Mouse (Mus musculus) cerebellum, postnatal 4 days (tissue): ENCODE data around the gene Htr1f.
"Not testable (repeated sequence)": the region's sequence is repeated elsewhere in the genome, so short reads cannot be mapped to it uniquely, and the experiment has no call there.

Source experiments
- DNase-seq, 2 experiments: peaks; one replicate each; pipeline ENCODE4 v3.0.0; 2022; ENCODE audit warnings: low spot score in 2 of 2, mixed read lengths in 1 of 2

Htr1f gene

GRCm38 (mm10) chr16:65105184-65105931 is at the start of gene Htr1f:
Gene Htr1f (minus strand): TSS chr16:65105854.
- DNase-seq, result peak in 1 of 2 experiments; percentile 4

DNA sequence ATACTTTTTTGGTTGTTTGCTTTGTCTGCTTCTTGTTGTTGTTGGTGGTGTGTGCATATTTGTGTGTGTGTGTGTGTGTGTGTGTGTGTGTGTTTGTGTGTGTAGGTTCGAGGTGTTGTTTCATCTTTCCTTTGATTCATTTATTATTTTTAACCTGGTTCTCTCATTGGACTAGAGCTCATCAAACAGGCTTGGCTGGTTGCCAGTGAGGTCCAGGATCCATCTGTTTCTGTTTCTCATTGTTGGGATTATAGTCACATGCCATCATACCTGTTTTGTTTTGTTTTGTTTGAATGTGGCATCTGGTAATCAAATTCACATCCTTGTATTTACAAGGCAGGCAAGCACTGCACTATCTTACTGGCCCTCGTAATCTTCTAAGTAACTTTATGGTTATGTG is 34.1 kb upstream of the Htr1f start:
- no peak for DNase-seq

DNA sequence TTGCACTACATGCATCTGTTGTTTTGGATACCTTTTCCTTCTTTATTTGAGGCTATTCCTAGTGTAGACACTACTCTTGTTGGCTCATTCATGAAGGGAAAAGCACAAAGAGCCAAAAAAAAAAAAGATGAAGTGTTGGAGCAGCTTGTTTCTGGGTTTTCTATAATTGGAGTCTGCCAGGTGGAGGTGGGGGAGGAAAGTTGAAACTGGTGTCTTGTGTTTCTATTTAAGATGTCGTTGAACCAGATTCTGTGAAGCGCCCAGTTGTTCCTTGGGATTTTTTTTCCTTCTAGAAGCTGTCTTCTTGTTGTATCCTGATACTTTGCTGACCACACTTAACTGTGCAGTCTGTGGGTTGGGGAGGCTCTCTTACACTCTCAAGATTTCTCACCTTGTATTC is 23.7 kb upstream of the Htr1f start:
- DNase-seq, result no peak

DNA sequence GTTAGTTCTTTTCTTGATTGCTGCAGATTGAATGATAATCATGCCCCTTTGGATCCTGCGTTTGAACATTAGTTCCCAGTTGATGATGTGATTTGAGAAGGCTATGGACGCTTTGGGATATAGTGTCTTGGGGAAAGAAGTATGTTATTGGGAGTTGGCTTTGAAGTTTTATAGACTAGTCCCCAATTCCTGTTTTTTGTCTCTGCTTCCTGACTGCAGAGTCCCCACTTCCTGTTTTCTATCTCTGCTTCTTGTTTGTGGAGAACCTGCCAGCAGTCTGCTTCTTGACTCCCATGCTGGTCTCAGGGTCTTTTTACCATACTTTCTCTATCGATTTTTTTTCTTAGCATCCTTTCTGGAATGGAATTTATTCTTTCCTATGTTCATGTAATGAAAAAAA is 22.2 kb upstream of the Htr1f start:
- no peak for DNase-seq

- DNase-seq, result no peak
Measured at GRCm38 (mm10) chr16:65112221-65112620, 6.6 kb upstream of the Htr1f start.

DNA sequence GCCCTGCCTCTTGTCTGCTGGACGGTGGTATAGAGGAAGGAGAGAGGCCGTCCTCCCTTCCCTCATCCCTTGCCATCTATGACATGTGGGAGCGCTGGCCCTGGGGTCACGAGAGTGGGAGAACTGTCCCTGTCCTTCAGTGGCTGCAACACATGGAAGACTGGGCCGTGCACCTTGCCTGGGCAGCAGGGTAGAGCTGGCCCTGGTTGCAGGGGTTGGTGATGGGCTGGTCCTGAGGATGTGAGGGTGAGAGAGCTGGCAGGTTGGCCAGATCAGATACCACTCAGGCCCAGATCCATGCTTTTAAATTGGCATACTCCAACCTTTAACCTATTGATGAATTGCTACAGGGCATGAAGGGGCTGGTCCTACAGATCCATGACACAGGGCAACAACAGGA is 12.1 kb downstream of the Htr1f start:
- no peak for DNase-seq

DNA sequence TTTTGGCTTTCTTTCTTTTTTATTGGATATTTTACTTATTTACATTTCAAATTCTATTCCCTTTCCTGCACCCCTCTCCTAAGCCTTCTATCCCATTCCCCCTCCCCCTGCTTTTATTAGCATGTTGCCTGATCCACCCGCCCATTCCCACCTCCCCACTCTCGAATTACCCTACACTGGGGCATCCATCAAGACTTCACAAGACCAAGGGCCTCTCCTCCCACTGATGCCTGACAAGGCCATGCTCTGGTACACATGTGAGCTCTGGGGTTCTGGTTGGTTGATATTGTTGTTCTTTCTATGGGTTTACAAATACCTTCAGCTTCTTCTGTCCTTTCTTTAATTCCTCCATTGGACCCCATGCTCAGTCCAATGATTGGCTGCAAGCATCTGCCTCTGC is 22.2 kb downstream of the Htr1f start:
- no peak for DNase-seq

DNA sequence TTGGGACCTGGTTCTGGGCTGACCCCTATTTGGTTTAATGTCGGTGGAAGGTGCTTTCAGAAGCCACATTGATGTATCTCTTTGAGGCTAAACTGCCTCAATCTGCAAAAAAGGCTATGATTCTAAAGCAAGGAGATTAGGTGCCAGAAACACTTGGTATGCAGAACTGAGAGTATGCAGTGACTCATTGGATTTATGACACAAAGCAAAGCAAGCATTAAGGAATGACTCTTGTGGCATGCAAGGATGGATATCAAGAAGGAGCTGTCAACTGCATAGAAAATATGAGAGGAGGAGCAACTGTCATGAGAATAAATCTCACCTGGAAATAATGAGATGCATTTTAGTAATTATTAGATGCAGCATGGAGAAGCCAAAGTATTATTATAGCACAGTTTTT is 35.8 kb downstream of the Htr1f start:
- DNase-seq, result no peak

DNA sequence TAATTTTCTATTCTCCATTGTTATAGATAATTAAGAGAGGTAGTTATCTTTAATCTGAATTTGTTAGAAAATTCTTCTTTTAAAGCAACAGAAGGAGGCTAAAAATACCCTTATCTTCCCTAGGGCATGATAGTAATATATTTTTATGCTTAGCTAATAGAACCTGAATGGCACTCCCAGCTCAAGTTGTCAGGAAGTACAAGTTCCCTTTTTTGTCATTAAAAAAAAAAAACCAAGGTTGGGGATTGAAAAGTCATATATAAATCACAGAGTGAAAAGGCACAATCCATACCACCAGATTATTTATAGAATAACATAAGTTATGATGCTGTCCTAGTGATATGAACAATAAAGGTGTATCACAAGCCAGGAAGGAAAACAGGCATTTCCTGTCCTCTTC is 39.4 kb downstream of the Htr1f start:
- DNase-seq, result no peak

GRCm38 (mm10) chr16:65037660-65038425 is 67.8 kb downstream of the Htr1f start:
- DNase-seq, result not testable (repeated sequence)

GRCm38 (mm10) chr16:65029675-65030074 is 76.0 kb downstream of the Htr1f start:
- DNase-seq, result peak in 1 of 2 experiments; percentile 54

- no peak for DNase-seq
Measured at GRCm38 (mm10) chr16:65022364-65022763, 83.3 kb downstream of the Htr1f start.

GRCm38 (mm10) chr16:65018710-65019109 is 86.9 kb downstream of the Htr1f start:
- no peak for DNase-seq

DNA sequence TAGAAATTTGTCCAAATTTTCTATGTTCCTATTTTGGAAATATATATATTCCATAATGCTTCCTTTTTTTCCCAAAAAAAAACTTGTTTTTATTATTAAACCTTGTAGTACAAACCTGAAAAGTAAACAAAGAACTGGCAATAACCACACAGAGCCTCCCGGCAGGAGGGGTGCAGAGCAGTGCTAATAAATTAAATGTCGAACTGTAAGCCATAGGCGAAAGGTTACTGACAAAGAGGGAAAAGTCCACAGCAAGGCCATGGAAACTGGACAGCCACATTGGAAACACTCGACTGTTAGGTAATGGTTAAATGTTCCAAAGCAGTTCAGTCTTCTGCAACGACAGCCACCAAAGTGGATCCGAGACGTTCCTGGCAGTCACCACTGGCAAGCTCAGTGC is 87.5 kb downstream of the Htr1f start:
- no peak for DNase-seq

DNA sequence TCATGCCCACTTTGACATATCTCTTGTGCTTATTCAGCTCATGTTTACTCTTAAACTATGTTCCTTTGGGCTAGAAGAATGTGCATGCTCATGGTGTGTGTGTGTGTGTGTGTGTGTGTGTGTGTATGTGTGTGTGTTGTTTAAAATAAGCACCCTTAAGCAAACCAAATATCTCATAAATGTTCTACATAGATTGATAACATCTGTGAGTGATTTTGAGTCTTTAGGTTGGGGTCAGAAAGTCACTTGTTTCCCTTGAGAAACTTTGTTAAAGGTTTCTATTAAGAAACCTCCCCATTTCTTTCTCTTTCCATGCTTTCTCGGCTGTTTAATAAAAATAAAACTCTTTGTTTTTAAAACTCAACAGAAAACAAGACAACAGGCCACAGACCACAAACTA is 88.1 kb downstream of the Htr1f start:
- DNase-seq, result no peak

DNA sequence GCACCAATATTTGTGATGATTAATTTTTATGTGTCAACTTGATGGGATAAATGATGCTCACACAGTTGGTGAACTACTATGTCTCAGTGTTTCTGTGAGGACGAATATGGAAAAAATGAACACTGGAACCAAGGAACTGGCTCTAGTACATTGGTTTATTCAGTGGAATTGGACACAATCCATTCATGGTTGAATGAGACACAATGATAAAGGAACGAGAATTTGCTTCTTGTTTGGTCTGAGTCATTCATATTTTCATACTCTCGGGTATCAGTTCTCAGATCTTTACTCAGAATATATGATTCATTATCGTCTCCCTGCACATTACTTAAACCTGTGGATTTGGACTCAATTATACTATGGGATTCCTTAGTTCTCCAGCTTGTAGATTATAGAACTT is 90.4 kb downstream of the Htr1f start:
- DNase-seq, result no peak

DNA sequence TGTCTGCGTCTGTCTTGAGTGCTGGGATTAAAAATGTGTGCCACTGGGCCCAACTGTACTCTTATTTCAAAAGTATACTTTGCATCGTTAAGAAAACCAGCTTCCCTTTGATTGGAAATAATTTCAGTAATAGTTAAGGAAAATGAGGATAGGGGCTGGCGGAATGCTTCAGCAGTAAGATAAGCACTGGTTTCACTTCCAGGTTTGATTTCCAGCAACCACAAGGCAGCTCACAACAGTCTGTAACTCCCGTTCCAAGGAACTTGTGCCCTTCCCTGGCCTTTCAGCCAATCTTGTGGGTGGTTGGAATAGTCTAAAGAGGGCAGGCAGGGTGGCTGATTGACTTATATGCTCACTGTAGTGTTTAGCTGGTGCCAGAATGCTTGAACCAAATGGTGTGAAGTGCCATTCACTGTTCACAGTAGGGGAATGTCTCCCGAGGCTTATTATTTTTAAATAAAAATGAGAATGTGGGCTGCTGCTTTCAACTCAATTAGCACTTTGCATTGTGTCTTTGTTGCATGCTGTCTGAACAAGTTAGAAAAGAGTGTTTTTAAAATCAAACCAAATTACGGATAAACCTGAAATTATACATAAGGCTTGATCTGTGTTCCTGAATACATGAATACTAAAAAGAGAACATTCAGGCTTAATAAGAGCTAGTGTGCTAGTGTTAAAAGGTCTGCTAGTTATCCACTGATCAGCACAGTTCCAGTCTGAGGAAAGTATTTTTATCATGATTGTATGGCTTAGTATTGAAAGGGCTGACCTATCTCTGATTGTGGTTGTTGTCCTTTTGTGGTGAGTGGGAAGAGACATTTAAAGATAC is 103.4 kb downstream of the Htr1f start:
- no peak for DNase-seq

DNA sequence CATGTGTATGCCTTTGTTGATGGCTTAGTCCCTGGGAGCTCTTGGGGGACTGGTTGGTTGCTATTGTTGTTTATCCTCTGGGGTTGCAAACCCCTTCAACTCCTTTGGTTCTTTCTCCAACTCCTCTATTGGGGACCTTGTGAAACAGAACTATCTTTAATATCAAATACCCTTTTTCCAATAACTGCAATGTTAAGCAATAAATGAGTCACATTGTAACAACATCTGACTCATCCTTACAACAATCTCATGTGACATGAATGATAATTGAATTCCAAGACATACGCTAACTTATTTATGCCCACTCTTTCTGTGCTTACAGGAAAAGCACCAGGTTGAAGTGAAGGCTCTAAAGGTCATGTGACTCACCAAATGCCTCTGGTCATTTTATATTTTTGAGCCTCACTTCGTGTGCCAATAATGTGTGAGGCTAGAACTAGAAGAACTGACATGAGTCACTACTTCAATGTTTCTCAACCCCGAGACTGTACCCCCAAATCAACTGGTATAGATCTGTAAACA is 116.3 kb downstream of the Htr1f start:
- no peak for DNase-seq

DNA sequence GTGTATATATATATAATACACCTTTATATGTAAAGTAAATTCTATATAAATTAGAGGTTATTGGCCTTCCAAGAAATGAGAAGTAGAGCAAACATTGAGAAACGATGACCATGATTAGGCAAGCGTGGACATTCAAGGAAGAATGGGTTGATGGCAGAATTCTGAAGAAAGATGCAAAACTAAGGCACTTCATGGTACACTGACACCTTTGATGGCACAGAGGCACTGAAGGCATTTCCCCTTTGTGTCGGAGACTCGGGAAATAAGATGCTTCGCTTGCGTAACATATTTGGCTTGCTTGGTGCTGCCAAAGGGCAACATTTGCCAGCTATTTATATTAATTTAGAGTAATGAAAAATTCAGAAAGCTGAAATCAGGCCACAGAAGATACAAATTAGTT is 118.1 kb downstream of the Htr1f start:
- no peak for DNase-seq

- DNase-seq, result no peak
Measured at GRCm38 (mm10) chr16:64987049-64987448, 118.6 kb downstream of the Htr1f start.

GRCm38 (mm10) chr16:64974636-64975035 is 131.0 kb downstream of the Htr1f start:
- DNase-seq, result no peak
